Mouse (Mus musculus): ENCODE results near the gene Elmo1.

Gene Elmo1

GRCm38 (mm10) chr13:20090133-20090710 lies at the start of gene Elmo1:
Gene Elmo1 (plus strand): TSS chr13:20090596.
- DNase-seq: peak; percentile 28

- DNase-seq: peak; percentile 5
These were observed 49.1 kb upstream of the Elmo1 start for GRCm38 (mm10) chr13:20041169-20041830.

DNA sequence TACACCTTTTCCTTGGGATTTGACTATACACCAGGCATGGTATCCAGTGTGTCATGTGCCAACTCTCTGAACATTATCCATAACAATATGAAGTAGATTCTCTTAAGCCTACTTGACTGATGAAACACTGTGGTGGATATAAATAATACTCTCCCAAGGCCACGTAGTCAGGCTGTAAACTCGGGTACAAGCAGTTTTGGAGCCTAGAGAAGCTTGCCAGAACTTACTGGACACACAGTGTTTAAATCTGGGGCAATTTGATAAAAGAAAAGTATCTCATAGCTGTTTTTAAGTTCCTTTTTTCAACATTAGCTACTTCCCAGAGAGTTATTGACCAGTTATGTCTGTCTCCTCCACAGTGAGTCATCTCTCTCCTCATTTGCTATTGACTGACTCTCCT lies 47.5 kb upstream of the Elmo1 start:
- no peak for DNase-seq

- no peak for DNase-seq
These were observed 45.0 kb upstream of the Elmo1 start for GRCm38 (mm10) chr13:20045350-20045749.

- DNase-seq: no peak
These were observed 44.6 kb upstream of the Elmo1 start for GRCm38 (mm10) chr13:20045836-20046235.

GRCm38 (mm10) chr13:20046406-20046805 lies 44.0 kb upstream of the Elmo1 start:
- no peak for DNase-seq

DNA sequence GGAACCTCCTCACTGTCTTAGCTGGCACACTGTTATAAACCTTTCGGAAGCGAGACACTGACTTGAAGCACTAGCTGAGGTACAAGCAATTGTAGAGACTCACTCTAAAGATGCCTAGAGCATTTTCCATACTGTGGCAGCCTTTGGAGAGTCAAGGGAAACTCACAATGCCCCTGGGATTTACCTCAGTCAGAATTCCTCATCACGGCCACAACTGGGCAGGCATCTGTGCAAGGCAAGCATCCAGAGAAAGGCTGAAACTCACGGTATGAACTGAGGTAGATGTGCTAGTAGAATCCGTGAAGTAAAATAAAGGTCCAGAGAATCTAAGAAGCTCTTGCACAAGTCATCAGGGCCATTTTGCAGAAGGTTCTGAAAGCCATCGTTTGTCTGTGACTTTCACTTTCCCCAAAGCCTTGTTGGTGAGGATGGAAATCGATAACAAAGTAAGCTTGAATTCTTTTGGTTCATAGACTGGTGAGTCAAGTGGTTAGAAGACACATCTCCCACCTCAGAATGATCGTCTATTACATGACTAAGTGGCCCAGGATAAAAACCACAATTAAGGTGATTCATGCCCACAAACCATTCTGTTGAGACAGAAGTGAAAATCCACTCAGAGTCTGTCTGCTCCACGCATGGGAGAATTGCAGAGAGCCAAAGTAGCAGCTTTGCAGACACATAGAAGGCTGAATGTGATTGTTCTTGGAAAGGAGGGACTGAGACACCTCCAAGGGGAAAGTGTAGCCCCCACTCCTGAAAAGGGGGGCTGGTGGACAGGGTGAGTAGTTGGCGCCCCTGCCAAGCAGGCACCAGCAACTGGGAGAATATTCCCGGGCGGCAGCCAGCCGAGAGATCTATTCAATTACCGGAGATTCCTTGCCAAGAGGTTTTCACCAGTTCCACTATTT lies 42.2 kb upstream of the Elmo1 start:
- DNase-seq: no peak

DNA sequence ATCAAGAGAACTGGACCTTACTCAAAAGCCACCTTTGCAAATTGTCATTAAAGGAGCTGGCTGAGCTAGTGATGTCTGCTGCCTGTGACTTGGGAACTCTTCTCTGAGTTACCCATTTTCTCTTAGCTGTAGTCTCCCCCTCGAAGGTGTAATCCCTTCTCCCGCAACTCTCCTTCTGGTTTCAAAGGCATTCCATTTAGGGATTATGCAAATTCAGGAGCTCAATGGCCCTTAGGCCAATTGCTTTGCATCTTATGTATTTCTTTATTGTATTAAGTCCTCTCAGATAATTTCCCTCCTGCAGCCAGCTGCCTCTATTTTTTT lies 41.6 kb upstream of the Elmo1 start:
- no peak for DNase-seq

- no peak for DNase-seq
These were observed 40.7 kb upstream of the Elmo1 start for GRCm38 (mm10) chr13:20049654-20050053.

DNA sequence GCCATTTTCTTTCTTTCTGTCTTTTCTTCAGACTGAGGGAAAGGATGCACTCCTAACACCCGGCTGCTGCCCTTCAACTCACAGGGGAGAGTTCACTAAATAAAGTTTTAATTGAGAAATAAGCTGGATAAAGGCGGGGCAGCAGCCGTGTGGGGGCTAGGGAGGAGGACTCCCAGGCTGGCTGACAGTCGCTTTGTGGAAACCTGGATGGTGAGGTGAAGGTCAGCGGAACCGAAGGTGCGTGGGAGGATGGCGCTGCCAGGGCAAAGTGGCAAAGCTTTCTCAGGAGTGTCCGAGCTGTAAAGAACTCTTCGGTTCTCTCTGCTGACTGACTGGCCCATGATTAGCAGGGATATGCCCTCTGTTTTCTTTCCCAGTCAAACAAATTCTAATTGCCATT lies 40.2 kb upstream of the Elmo1 start:
- no peak for DNase-seq

GRCm38 (mm10) chr13:20057926-20058325 lies 32.5 kb upstream of the Elmo1 start:
- no peak for DNase-seq

GRCm38 (mm10) chr13:20061031-20061430 lies 29.4 kb upstream of the Elmo1 start:
- DNase-seq: no peak

- DNase-seq: no peak
These were observed 27.1 kb upstream of the Elmo1 start for GRCm38 (mm10) chr13:20063331-20063730.

- no peak for DNase-seq
These were observed 18.4 kb upstream of the Elmo1 start for GRCm38 (mm10) chr13:20072043-20072442.

- no peak for DNase-seq
These were observed 17.4 kb upstream of the Elmo1 start for GRCm38 (mm10) chr13:20072994-20073393.

GRCm38 (mm10) chr13:20076521-20076920 lies 13.9 kb upstream of the Elmo1 start:
- DNase-seq: no peak

GRCm38 (mm10) chr13:20077237-20077636 lies 13.2 kb upstream of the Elmo1 start:
- no peak for DNase-seq

- peak; percentile 5 for DNase-seq
These were observed 561 bp downstream of the Elmo1 start for GRCm38 (mm10) chr13:20090711-20091603.

DNA sequence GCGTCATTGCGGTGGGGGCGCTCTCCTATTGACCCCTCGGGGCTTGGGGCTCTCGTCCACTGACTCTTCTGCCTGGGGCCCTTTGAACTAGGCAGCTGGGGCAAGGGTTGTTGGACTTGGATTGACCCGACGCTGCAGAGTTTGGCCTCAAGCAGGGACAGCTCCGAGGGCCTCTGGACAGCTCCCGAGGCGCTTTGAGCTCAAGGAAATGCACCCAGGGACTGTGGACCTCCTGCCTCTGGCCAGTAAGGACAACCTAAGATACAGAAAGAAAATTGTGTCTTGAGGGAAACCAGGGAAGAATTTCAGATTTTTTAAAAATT lies 1.2 kb downstream of the Elmo1 start:
- DNase-seq: no peak

DNA sequence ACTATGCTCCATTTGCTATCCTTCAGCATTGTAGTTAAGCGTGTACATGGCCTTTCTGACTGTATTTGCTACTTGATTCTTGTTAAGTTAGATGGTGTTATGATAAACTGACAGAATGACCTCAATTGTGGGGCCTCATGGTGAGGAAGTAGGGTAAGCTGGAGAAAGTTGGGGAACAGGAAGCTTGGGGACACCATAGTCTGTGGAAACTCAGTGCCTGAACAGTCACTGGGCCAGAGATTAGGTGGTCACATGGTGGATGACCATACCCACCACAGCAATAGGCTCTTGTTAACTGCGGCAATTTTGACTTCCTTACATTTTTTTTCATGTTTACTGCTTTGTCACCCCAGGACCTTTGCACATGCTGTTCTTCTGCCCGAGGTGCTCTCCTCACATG lies 1.9 kb downstream of the Elmo1 start:
- DNase-seq: no peak

GRCm38 (mm10) chr13:20093307-20094045 lies 3.1 kb downstream of the Elmo1 start:
- DNase-seq: no peak

DNA sequence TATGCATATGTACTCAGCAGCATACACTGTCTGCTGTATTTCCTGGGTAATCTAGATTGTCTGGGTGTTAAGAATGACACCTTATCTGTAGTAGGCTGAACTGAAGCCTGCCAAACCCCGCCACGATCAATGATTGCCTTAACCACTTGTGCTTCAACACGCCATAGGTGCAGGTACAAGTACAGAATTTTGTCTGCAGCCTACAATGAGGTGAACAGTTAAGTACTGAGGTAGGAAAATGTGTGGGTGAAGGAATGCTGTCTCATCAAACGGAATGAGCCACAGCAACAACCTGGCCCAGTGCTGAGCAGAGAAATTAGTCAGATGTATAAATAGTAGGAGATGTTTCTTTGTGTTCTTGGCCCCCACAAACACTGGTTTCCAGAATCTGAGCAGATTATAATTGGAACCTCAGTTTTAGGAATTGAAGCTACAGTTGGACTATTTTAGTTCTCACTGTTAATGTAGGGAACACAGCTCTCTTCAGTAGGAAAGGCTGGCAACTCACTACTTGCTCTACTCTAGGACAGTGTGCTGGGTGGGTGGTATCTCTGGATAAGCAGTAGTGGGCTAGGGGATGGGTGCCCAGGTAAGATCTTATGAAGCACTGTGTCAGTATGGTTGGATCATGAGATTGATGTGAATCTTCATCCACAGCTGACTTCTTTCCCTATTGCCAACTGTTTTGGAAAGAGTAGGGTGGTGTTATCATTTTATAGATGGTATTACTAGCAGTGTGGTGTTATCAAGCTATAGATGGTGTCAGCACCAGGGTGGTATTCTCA lies 4.7 kb downstream of the Elmo1 start:
- DNase-seq: no peak
